Mouse (Mus musculus) limb, embryonic 12.5 days (tissue): ENCODE results near the gene Pcsk1n. TPM values are rescaled to one million over a fixed set of nuclear protein-coding genes. Genes with fewer than 3 reads are reported as not detected.
"Not testable (repeated sequence)": the region's sequence is repeated elsewhere in the genome, so short reads cannot be mapped to it uniquely, and the experiment has no call there.

Experiments used
- ATAC-seq: fragments of 200-750 bp; cut with Nextera tagmentation; 2 replicates; pipeline ENCODE4 v1.8.0; 2017; ENCODE audit warnings: low read depth, moderate TSS enrichment; ENCODE audit not compliant: insufficient number of reproducible peaks, insufficient read depth, low FRiP score, low TSS enrichment
- H3K27ac ChIP-seq: fragments of 300-500 bp; sonication (generic); 2 replicates; pipeline ENCODE4 v1.5.1; 2016; ENCODE audit warnings: mild to moderate bottlenecking, moderate library complexity
- H3K27me3 ChIP-seq: fragments of 300-500 bp; sonication (generic); 2 replicates; pipeline ENCODE4 v1.6.1; 2016; ENCODE audit warnings: mild to moderate bottlenecking, moderate library complexity
- H3K36me3 ChIP-seq: fragments of 300-500 bp; sonication (generic); 2 replicates; pipeline ENCODE4 v1.6.1; 2016; ENCODE audit warnings: mild to moderate bottlenecking, moderate library complexity
- H3K4me1 ChIP-seq: fragments of 300-500 bp; sonication (generic); replicated peaks from 2 replicates; pipeline ENCODE4 v1.6.1; 2016
- H3K4me2 ChIP-seq: fragments of 300-500 bp; sonication (generic); 2 replicates; pipeline ENCODE4 v1.6.1; 2016; ENCODE audit warnings: mild to moderate bottlenecking, moderate library complexity
- H3K4me3 ChIP-seq: fragments of 300-500 bp; sonication (generic); replicated peaks from 2 replicates; pipeline ENCODE4 v1.5.1; 2016; ENCODE audit warnings: mild to moderate bottlenecking
- H3K9ac ChIP-seq: fragments of 300-500 bp; sonication (generic); replicated peaks from 2 replicates; pipeline ENCODE4 v1.6.1; 2016; ENCODE audit warnings: mild to moderate bottlenecking, moderate library complexity
- H3K9me3 ChIP-seq: fragments of 300-500 bp; sonication (generic); 2 replicates; pipeline ENCODE4 v1.6.1; 2016; ENCODE audit warnings: mild to moderate bottlenecking, moderate library complexity
- WGBS: fragments of 180-500 bp; shearing (Covaris S2); methylation state at CpG from one replicate; pipeline ENCODE4 v1.1.7; 2016; 5-methylcytosine and 5-hydroxymethylcytosine counted together
- polyA plus RNA-seq: library from polyadenylated mRNA; unstranded; fragments of >200 nt; fragmentation: Nextera tagmentation; extraction: Ambion mirVana; gene quantifications from 2 replicates; pipeline ENCODE4 v1.2.1, GENCODE M21; 2016

The Pcsk1n gene
- polyA plus RNA-seq, 1 experiment from 2014 or later, result 0.99 TPM

- not testable (repeated sequence) for H3K9ac ChIP-seq, ATAC-seq, H3K4me2 ChIP-seq, H3K27ac ChIP-seq, H3K4me3 ChIP-seq, H3K9me3 ChIP-seq, H3K27me3 ChIP-seq, H3K4me1 ChIP-seq
- WGBS, result 93% methylated on average over 4 of the region's 4 CpGs
- H3K36me3 ChIP-seq, result peaks cover 24% of the 10 kb centered on the region
Observed at GRCm38 (mm10) chrX:7909242-7909641, 10.4 kb upstream of the Pcsk1n start, which contains the start of gene Gm10490. Gm10490 (plus strand) TSS chrX:7909542.

- no peak overlapping the region for H3K4me2 ChIP-seq
- no peaks in the 10 kb centered on the region for H3K9me3 ChIP-seq
- no peaks in the 10 kb centered on the region for H3K27me3 ChIP-seq
- no peak overlapping the region for H3K27ac ChIP-seq
- WGBS, result 60% methylated on average over 6 of the region's 6 CpGs
- no peaks in the 10 kb centered on the region for H3K4me1 ChIP-seq
- no peak for ATAC-seq
- no peak overlapping the region for H3K9ac ChIP-seq
- peaks cover 16% of the 10 kb centered on the region for H3K36me3 ChIP-seq
- no peak overlapping the region for H3K4me3 ChIP-seq
Observed at GRCm38 (mm10) chrX:7910473-7910872, 9.1 kb upstream of the Pcsk1n start.

- not testable (repeated sequence) for H3K36me3 ChIP-seq, H3K4me3 ChIP-seq, ATAC-seq, H3K9ac ChIP-seq, H3K4me1 ChIP-seq, H3K9me3 ChIP-seq, H3K4me2 ChIP-seq, H3K27ac ChIP-seq
- peaks cover 24% of the 10 kb centered on the region for H3K27me3 ChIP-seq
- WGBS, result 21% methylated on average over 3 of the region's 3 CpGs
Observed at GRCm38 (mm10) chrX:7915669-7916068, 4.0 kb upstream of the Pcsk1n start.

- H3K9me3 ChIP-seq, H3K27ac ChIP-seq, H3K4me1 ChIP-seq, H3K4me2 ChIP-seq, H3K9ac ChIP-seq, H3K36me3 ChIP-seq, H3K4me3 ChIP-seq, ATAC-seq: not testable (repeated sequence)
- WGBS, result 69% methylated on average over 6 of the region's 6 CpGs
- H3K27me3 ChIP-seq, result peaks cover 47% of the 10 kb centered on the region
Observed at GRCm38 (mm10) chrX:7917960-7918359, 1.7 kb upstream of the Pcsk1n start.

GRCm38 (mm10) chrX:7922032-7922431 is 2.4 kb downstream of the Pcsk1n start:
- WGBS, result 11% methylated on average over 31 of the region's 48 CpGs
- no peak overlapping the region for H3K9ac ChIP-seq
- H3K4me1 ChIP-seq, result 0 out of 2 replicates have a peak, but pooled peaks cover 3% of the 10 kb centered on the region
- no peak overlapping the region for H3K27ac ChIP-seq
- H3K9me3 ChIP-seq, result no peaks in the 10 kb centered on the region
- peaks cover 82% of the 10 kb centered on the region for H3K27me3 ChIP-seq
- H3K4me2 ChIP-seq, result peak overlapping the region; percentile 47
- no peak for ATAC-seq
- peak overlapping the region; percentile 27 for H3K4me3 ChIP-seq
- H3K36me3 ChIP-seq, result no peaks in the 10 kb centered on the region

- ATAC-seq, result no peak
- no peak overlapping the region for H3K27ac ChIP-seq
- peaks cover 6% of the 10 kb centered on the region; the same call in 1 of the 2 replicates for H3K9me3 ChIP-seq
- H3K27me3 ChIP-seq, result peaks cover 80% of the 10 kb centered on the region
- H3K4me2 ChIP-seq, result no peak overlapping the region
- no peak overlapping the region for H3K9ac ChIP-seq
- H3K36me3 ChIP-seq, result peaks cover 18% of the 10 kb centered on the region
- WGBS, result 65% methylated on average over 6 of the region's 6 CpGs
- H3K4me3 ChIP-seq, result no peak overlapping the region
- H3K4me1 ChIP-seq, result 0 out of 2 replicates have a peak, but pooled peaks cover 3% of the 10 kb centered on the region
Observed at GRCm38 (mm10) chrX:7926266-7926665, 6.6 kb downstream of the Pcsk1n start.

- Histone ChIP-seq H3K4me2 (no peak overlapping the region), H3K4me1 (0 out of 2 replicates have a peak, but pooled peaks cover 3% of the 10 kb centered on the region), H3K36me3 (peaks cover 27% of the 10 kb centered on the region), H3K4me3 (no peak overlapping the region), H3K9ac (no peak overlapping the region), H3K27ac (no peak overlapping the region), H3K9me3 (peaks cover 6% of the 10 kb centered on the region; the same call in 1 of the 2 replicates), H3K27me3 (peaks cover 71% of the 10 kb centered on the region)
- no peak for ATAC-seq
- WGBS, result 19% methylated on average over 10 of the region's 10 CpGs
Observed at GRCm38 (mm10) chrX:7927116-7927515, 7.5 kb downstream of the Pcsk1n start.

- Histone ChIP-seq H3K9ac (no peak within 1 kb of the TSS), H3K27ac (no peak within 1 kb of the TSS), H3K4me1 (no peaks in the 10 kb centered on the region), H3K4me3 (no peak within 1 kb of the TSS), H3K4me2 (no peak within 1 kb of the TSS), H3K27me3 (peaks cover 59% of the 10 kb centered on the region), H3K36me3 (peaks cover 35% of the 10 kb centered on the region), H3K9me3 (peaks cover 6% of the 10 kb centered on the region; the same call in 1 of the 2 replicates)
- ATAC-seq, result no peak
- 14% methylated on average over 15 of the region's 19 CpGs for WGBS
Observed at GRCm38 (mm10) chrX:7928270-7928790, 8.7 kb downstream of the Pcsk1n start, which contains the start of gene Eras. Eras (minus strand) TSS chrX:7928607.

- H3K9ac ChIP-seq, result no peak overlapping the region
- no peaks in the 10 kb centered on the region for H3K4me1 ChIP-seq
- WGBS, result 39% methylated on average over 10 of the region's 11 CpGs
- peaks cover 52% of the 10 kb centered on the region for H3K36me3 ChIP-seq
- no peak for ATAC-seq
- no peaks in the 10 kb centered on the region for H3K9me3 ChIP-seq
- H3K4me3 ChIP-seq, result no peak overlapping the region
- H3K27me3 ChIP-seq, result no peaks in the 10 kb centered on the region
- no peak overlapping the region for H3K4me2 ChIP-seq
- H3K27ac ChIP-seq, result no peak overlapping the region
Observed at GRCm38 (mm10) chrX:7936874-7937273, 17.3 kb downstream of the Pcsk1n start.

- ATAC-seq, result no peak
- no peaks in the 10 kb centered on the region for H3K27me3 ChIP-seq
- peaks cover 46% of the 10 kb centered on the region for H3K36me3 ChIP-seq
- H3K9me3 ChIP-seq, result no peaks in the 10 kb centered on the region
- WGBS, result 95% methylated on average over 6 of the region's 6 CpGs
- no peaks in the 10 kb centered on the region for H3K4me1 ChIP-seq
- H3K27ac ChIP-seq, result no peak overlapping the region
- H3K9ac ChIP-seq, result no peak overlapping the region
- H3K4me2 ChIP-seq, result no peak overlapping the region
- H3K4me3 ChIP-seq, result no peak overlapping the region
Observed at GRCm38 (mm10) chrX:7937667-7938066, 18.0 kb downstream of the Pcsk1n start.

GRCm38 (mm10) chrX:7945618-7946017 is 26.0 kb downstream of the Pcsk1n start:
- 0 out of 2 replicates have a peak, but pooled peaks cover 5% of the 10 kb centered on the region for H3K4me1 ChIP-seq
- H3K27me3 ChIP-seq, result no peaks in the 10 kb centered on the region
- no peak overlapping the region for H3K27ac ChIP-seq
- no peaks in the 10 kb centered on the region for H3K9me3 ChIP-seq
- H3K36me3 ChIP-seq, result peaks cover 14% of the 10 kb centered on the region; the same call in 1 of the 2 replicates
- no peak overlapping the region for H3K4me2 ChIP-seq
- no peak overlapping the region for H3K9ac ChIP-seq
- WGBS, result 62% methylated on average over 8 of the region's 8 CpGs
- ATAC-seq, result no peak
- no peak overlapping the region for H3K4me3 ChIP-seq
